Mouse (Mus musculus) thymus, postnatal 25 days (tissue): ENCODE data around the gene Stam2.

Experiments used
- DNase-seq: peaks from one replicate; pipeline ENCODE4 v3.0.0; 2022

The Stam2 gene

DNA sequence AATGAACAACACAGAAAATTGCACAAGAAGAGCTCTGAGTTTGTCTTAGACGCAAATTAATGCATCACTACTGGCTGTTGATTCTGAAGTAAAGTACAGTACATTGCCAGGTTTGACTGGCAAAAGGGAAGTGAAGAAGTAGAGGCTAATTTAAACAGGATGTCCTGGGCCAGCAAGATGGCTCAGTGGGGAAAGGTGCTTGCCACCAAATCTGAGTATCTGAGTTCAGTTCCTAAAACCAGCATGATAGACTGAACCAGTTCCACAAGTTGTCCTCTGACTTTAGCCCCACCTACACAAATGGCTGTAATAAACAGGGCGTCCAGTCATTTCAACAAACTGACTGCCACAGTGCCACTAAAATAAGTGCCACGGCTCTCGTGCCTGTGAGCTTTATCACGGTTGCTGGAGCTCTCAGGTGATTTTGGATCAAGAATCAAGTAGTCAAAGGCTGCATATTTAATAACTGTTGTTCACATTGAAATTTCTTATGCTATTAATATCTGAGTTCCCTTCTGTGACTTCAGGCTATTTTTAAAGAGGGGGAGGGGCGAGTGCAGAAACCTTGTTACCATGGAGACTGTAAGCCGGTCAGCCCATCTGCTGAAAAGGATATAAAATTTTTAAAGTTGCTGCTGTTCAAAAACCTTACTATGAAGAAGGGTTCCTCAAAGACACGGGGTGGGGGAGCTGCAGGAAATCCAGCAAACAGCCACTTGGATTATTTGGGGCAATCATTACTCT is 94.7 kb downstream of the Stam2 start:
- DNase-seq, result no peak

GRCm38 (mm10) chr2:52643657-52644056 is 98.4 kb downstream of the Stam2 start:
- DNase-seq, result no peak
